Mouse (Mus musculus): ENCODE measurements around the gene Cdc25b.

DNA sequence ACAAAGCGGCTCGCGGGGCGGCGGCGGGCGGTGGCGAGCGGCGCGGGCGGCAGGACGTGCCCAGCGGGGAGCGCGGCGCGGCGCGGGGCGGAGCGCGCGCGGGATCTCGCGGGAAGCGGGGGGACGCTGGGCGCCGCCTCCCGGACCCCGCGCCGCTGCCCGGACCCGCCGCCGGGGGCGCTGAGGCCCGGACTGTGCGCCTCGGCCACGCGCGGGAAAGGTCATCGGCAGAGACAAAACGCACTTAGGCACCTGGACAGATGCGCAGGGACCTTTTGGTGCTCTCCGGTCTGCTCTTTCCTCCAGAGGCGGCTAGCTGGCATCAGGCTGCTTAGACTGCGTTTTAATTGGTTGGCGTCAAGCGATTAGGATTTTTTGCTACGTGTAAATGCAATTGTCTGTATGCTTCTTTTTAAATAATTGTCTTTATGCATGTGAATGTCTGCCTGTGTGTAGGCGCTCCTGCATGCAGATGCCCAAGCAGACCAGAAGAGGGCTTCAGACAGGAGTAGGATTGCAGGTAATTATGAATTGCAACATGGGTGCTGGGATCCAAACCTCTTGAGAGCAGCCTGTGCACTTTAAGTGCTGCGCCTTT, 6.7 kb upstream of the Cdc25b start, which contains the start of gene Cenpb:
- TF ChIP-seq FLI1 (IDR thresholded peaks at IDR 0.05; ENCODE audit: low read length) (no peak), GATA1 (IDR thresholded peaks at IDR 0.05; ENCODE audit: borderline replicate concordance, low read length) (no peak)

Measured in megakaryocyte, embryonic 14.5 days (primary cell).